Mouse (Mus musculus) kidney, adult 18-20 months (tissue): ENCODE measurements at regions not wholly inside any gene's neighbourhood (a gene's known extent, or its start where the extent isn't known, plus 50 kb on each side); places are given as distances from the start of the nearest gene placed in this dataset.
"Not testable (repeated sequence)": the region's sequence is repeated elsewhere in the genome, so short reads cannot be mapped to it uniquely, and the experiment has no call there.

Experiments used
- DNase-seq: peaks from one replicate; pipeline ENCODE4 v3.0.0; 2021

DNA sequence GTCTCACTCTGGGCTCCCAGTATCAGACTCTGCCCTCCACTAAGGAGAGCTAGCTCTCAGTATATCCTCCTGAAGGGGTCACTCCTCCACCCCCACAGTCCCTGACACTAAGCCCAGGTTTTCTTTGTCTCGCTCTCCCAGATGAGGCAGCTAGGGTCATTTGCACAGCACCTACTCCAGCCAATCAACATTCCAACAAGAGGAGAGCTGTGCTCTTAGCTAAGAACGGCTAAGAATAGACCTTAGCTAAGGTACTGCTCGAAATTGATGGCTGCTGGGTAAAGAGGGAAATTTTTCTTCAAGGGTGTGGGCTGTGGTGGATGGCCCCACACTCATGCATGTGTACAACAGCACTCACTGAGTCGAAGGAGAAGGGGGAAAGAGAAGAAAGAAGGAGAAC is 86.3 kb upstream of the Nt5e start:
- DNase-seq, result no peak

- DNase-seq, result peak; percentile 74
Observed at GRCm38 (mm10) chr9:88241203-88241995, 85.6 kb upstream of the Nt5e start.

DNA sequence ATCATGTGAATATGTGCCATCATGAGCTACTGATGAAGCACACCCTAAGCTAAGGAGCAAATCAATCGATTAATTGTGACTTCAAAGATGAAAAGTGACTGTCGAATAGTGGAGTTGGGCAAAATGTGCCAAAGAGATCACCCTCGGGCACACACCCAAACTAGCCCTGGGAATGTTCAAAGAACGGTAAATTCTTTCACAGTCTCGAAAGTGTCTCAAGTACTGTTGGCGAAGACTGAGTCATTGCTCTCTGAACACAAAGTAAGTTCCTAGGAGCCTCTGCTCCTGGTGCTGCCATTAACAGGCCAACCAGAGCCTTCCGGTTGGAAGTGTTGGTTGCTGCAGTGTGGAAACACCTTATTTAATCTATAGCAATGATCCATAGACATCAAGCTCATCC is 84.5 kb upstream of the Nt5e start:
- DNase-seq, result no peak

DNA sequence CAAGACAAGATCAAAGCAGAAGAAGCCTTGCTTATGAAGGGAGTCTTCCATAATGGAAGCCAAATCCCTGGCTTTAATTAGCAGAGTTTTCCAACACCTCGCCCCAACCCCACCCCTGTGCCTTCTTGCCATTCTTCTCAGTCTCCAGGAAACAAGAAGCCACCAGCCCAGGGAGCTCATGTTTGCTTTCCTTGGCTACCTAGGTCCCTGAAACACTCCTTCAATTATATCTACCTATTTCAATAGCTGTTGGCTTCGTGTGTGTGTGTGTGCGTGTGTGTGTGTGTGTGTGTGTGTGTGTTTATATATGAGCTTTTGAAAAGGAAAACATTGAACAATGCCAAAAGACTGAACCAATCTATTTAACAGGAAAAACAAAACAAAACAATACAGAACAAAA is 82.5 kb upstream of the Nt5e start:
- no peak for DNase-seq

- no peak for DNase-seq
Observed at GRCm38 (mm10) chr9:88255948-88256347, 71.0 kb upstream of the Nt5e start.

DNA sequence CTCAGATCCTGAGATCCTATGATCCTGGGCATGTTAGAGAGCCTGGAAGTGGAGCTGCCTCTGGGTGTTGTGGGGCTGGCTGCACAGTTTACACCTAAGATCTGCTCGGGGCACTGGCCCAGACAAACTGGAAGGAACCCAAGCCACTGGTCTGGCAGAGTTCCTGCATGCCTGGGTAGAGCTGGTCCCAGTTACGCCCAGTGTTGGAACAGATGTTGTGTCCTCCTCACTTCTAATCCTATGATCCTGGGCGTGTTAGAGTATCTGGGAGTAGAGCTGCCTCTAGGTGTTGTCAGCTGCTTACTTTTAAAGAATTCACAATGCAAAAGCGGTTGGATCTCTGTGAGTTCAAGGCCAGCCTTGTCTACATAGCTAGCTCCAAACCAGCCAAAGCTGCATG is 67.4 kb upstream of the Nt5e start:
- no peak for DNase-seq

GRCm38 (mm10) chr9:88260072-88260635 is 66.8 kb upstream of the Nt5e start:
- no peak for DNase-seq

GRCm38 (mm10) chr9:88262461-88262860 is 64.5 kb upstream of the Nt5e start:
- DNase-seq, result no peak

DNA sequence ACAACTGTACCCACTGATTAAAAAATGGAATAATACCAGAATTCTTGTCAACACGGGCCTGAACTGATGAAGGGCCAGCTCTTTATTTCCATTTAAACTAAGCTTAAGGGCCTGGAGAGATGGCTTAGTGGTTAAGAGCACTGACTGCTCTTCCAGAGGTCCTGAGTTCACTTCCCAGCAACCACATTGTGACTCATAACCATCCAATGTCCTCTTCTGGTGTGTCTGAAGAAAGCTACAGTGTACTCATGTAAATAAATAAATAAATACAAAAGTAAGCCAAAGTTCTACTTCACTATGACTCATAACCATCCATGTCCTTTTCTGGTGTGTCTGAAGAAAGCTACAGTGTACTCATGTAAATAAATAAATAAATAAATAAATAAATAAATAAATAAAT is 60.7 kb upstream of the Nt5e start:
- DNase-seq, result not testable (repeated sequence)

DNA sequence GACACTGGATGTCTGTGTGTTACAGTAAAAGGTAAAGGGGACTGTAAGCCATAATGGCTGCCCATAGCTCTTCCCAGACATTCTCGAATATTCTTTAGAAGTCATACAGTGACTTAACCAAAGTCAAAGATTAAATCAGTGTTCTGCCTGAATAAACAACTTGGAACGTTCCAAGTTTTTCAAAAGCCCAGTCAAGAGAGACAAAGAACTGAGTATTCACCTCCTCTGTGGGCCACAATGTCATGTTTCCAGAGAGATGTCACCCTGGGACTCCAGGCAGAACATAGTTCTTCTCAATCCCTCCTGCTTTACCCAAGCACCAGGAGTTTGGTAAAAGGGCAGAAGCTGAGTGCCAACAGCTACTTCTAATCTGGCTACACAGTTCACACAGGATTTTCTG is 58.2 kb upstream of the Nt5e start:
- DNase-seq, result peak; percentile 18

DNA sequence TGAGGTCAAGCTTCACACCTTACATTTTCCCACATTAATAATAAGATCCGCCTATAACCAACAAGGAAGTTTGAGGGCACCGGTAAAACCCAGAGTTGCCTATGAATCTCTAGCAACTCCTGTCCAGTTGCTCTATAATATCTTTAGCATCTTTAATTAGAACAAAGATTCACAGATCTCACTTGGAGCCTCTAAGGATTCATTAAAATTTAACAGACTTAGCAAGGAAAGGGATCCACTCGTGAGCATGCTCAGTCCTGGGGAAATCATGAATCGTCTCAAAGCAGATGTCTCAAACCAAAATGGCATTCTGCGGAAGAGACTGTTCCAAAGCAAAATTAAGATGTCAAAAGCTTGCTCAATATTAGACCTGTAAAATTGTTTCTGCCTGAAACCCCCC is 57.8 kb upstream of the Nt5e start:
- no peak for DNase-seq

DNA sequence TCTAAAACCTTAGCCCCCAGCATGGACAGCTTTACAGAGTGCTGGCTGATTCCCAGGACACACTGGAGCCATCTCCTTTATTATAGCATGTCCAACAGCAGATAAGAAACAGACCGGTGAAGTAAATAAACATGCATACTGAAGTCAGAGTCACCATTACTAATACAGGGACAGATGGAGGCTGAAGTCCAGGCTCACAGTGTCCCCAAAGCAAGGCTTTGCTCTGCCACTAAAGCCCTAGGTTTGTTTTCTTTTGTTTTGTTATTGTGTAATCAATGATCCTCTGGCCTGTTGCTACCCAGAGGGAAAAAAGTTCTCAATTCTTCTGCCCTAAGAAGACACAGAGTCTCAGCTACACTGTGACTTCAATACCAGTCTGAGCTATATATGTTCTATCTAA is 56.2 kb upstream of the Nt5e start:
- no peak for DNase-seq

GRCm38 (mm10) chr9:88273304-88273703 is 53.7 kb upstream of the Nt5e start:
- no peak for DNase-seq

- DNase-seq, result peak; percentile 22
Observed at GRCm38 (mm10) chr9:88274040-88274439, 53.0 kb upstream of the Nt5e start.

DNA sequence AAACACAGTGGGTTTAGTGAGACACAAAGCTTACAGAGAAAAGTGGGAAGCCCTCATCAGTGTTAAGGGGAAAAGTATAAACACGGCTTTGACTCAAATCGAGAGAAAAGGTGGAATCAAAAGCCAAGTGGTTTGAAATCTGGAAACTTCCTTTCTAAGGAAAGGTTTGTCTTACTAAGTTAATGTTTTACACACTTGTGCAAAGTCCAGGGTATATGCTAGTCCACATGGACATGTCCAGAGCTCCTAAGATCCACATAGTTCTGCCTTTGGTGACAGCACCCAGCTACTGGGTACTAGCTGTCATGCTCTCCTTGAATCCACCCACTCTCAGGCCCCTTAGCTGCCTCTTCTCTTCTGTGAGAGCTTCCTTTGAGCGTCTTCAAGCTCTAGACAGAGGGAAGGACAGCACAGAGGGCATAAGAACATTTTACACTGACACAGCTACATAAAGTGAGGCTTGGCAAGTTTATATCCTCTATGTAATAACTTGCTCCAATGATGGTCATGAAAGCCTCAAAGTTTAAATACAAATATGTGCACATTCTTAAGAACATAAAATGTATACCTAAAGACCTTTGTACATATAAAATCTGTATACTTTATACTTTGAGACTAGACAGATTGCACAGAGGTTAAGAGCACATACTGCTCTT is 52.2 kb upstream of the Nt5e start:
- DNase-seq, result peak; percentile 43

- no peak for DNase-seq
Observed at GRCm38 (mm10) chr9:88276023-88276568, 50.9 kb upstream of the Nt5e start.

GRCm38 (mm10) chr9:88277031-88277430 is 50.0 kb upstream of the Nt5e start:
- no peak for DNase-seq
